Mouse (Mus musculus) forebrain, embryonic 15.5 days (tissue): Measurements from ENCODE around the gene Olfm2. TPM values are rescaled to one million over a fixed set of nuclear protein-coding genes. Genes with fewer than 3 reads are reported as not detected.

Source experiments
- ATAC-seq: fragments of 200-750 bp; cut with Nextera tagmentation; replicated peaks from 2 replicates; pipeline ENCODE4 v1.8.0; 2017; ENCODE audit warnings: mild to moderate bottlenecking, moderate TSS enrichment, moderate library complexity
- H3K27ac ChIP-seq: fragments of 300-500 bp; sonication (generic); replicated peaks from 2 replicates; pipeline ENCODE4 v1.5.1; 2015; ENCODE audit warnings: mild to moderate bottlenecking, inconsistent platforms
- H3K27me3 ChIP-seq: fragments of 300-500 bp; sonication (generic); 2 replicates; pipeline ENCODE4 v1.6.1; 2015; ENCODE audit warnings: inconsistent platforms
- H3K36me3 ChIP-seq: fragments of 300-500 bp; sonication (generic); 2 replicates; pipeline ENCODE4 v1.6.1; 2015; ENCODE audit warnings: mild to moderate bottlenecking, inconsistent platforms
- H3K4me1 ChIP-seq: fragments of 300-500 bp; sonication (generic); 2 replicates; pipeline ENCODE4 v1.6.1; 2015; ENCODE audit warnings: inconsistent platforms
- H3K4me2 ChIP-seq: fragments of 300-500 bp; sonication (generic); replicated peaks from 2 replicates; pipeline ENCODE4 v1.6.1; 2015; ENCODE audit warnings: mild to moderate bottlenecking, inconsistent platforms
- H3K4me3 ChIP-seq: fragments of 300-500 bp; sonication (generic); 2 replicates; pipeline ENCODE4 v1.5.1; 2015; ENCODE audit warnings: mild to moderate bottlenecking, inconsistent platforms
- H3K9ac ChIP-seq: fragments of 300-500 bp; sonication (generic); replicated peaks from 2 replicates; pipeline ENCODE4 v1.6.1; 2015; ENCODE audit warnings: mild to moderate bottlenecking, inconsistent platforms
- H3K9me3 ChIP-seq: fragments of 300-500 bp; sonication (generic); 2 replicates; pipeline ENCODE4 v1.6.1; 2016; ENCODE audit warnings: inconsistent platforms
- WGBS: fragments of 180-500 bp; shearing (Covaris S2); methylation state at CpG from one replicate; pipeline ENCODE4 v1.1.7; 2015; ENCODE audit warnings: mixed read lengths; 5-methylcytosine and 5-hydroxymethylcytosine counted together
- polyA plus RNA-seq: library from polyadenylated mRNA; unstranded; fragments of >200 nt; fragmentation: Nextera tagmentation; extraction: Ambion mirVana; gene quantifications from 2 replicates; pipeline ENCODE4 v1.2.1, GENCODE M21; 2015

The Olfm2 gene
- polyA plus RNA-seq, result 121 and 123 TPM in 2 replicates

- under 1% methylated on average over 50 of the region's 50 CpGs for WGBS
- ATAC-seq, result peak; percentile 58
Observed at GRCm38 (mm10) chr9:20746017-20746660, at the start of gene Olfm2. Gene Olfm2 (minus strand): TSS chr9:20746349.

GRCm38 (mm10) chr9:20794108-20794806 is 48.1 kb upstream of the Olfm2 start:
- Histone ChIP-seq H3K4me1 (no peaks in the 10 kb centered on the region), H3K27ac (no peak overlapping the region), H3K27me3 (no peaks in the 10 kb centered on the region), H3K9ac (no peak overlapping the region), H3K4me2 (no peak overlapping the region), H3K4me3 (no peak overlapping the region), H3K36me3 (no peaks in the 10 kb centered on the region), H3K9me3 (no peaks in the 10 kb centered on the region)
- peak; percentile 82 for ATAC-seq
- 32% methylated on average over 7 of the region's 7 CpGs for WGBS

More at GRCm38 (mm10) chr9:20746017-20746660, at the start of gene Olfm2:
- H3K9ac ChIP-seq, result peak within 1 kb of the TSS; percentile 87
- H3K27me3 ChIP-seq, result peaks cover 15% of the 10 kb centered on the region; the same call in 1 of the 2 replicates
- peaks cover 36% of the 10 kb centered on the region for H3K4me1 ChIP-seq
- H3K9me3 ChIP-seq, result no peaks in the 10 kb centered on the region
- H3K4me3 ChIP-seq, result peak within 1 kb of the TSS; percentile 82
- peak within 1 kb of the TSS; percentile 77 for H3K4me2 ChIP-seq
- H3K27ac ChIP-seq, result no peak within 1 kb of the TSS; the same call in 1 of the 2 replicates
- H3K36me3 ChIP-seq, result no peaks in the 10 kb centered on the region

- Histone ChIP-seq H3K27ac (no peak overlapping the region), H3K36me3 (no peaks in the 10 kb centered on the region), H3K27me3 (no peaks in the 10 kb centered on the region), H3K4me3 (no peak overlapping the region), H3K4me1 (no peaks in the 10 kb centered on the region), H3K4me2 (no peak overlapping the region), H3K9ac (no peak overlapping the region), H3K9me3 (no peaks in the 10 kb centered on the region)
- ATAC-seq, result no peak
- WGBS, result 49% methylated on average over 3 of the region's 3 CpGs
Observed at GRCm38 (mm10) chr9:20790345-20790744, 44.2 kb upstream of the Olfm2 start.

- Histone ChIP-seq H3K27ac (no peak overlapping the region), H3K27me3 (no peaks in the 10 kb centered on the region), H3K9me3 (no peaks in the 10 kb centered on the region), H3K4me2 (no peak overlapping the region), H3K9ac (no peak overlapping the region), H3K36me3 (no peaks in the 10 kb centered on the region), H3K4me1 (no peaks in the 10 kb centered on the region), H3K4me3 (no peak overlapping the region)
- 80% methylated on average over 3 of the region's 4 CpGs for WGBS
- ATAC-seq, result no peak
Observed at GRCm38 (mm10) chr9:20789651-20790050, 43.5 kb upstream of the Olfm2 start.

GRCm38 (mm10) chr9:20787992-20788391 is 41.8 kb upstream of the Olfm2 start:
- 75% methylated on average over 8 of the region's 8 CpGs for WGBS
- Histone ChIP-seq H3K4me1 (no peaks in the 10 kb centered on the region), H3K9me3 (no peaks in the 10 kb centered on the region), H3K4me3 (no peak overlapping the region), H3K36me3 (no peaks in the 10 kb centered on the region), H3K27ac (no peak overlapping the region), H3K27me3 (no peaks in the 10 kb centered on the region), H3K4me2 (no peak overlapping the region), H3K9ac (no peak overlapping the region)
- no peak for ATAC-seq

GRCm38 (mm10) chr9:20785055-20785454 is 38.9 kb upstream of the Olfm2 start:
- no peak for ATAC-seq
- no peak overlapping the region for H3K4me3 ChIP-seq
- peaks cover 2% of the 10 kb centered on the region; the same call in 1 of the 2 replicates for H3K9me3 ChIP-seq
- no peaks in the 10 kb centered on the region for H3K27me3 ChIP-seq
- H3K9ac ChIP-seq, result no peak overlapping the region
- no peaks in the 10 kb centered on the region for H3K4me1 ChIP-seq
- H3K36me3 ChIP-seq, result no peaks in the 10 kb centered on the region
- 77% methylated on average over 6 of the region's 6 CpGs for WGBS
- no peak overlapping the region for H3K27ac ChIP-seq
- H3K4me2 ChIP-seq, result no peak overlapping the region

- Histone ChIP-seq H3K27me3 (no peaks in the 10 kb centered on the region), H3K36me3 (no peaks in the 10 kb centered on the region), H3K4me1 (no peaks in the 10 kb centered on the region), H3K4me3 (no peak overlapping the region), H3K4me2 (no peak overlapping the region), H3K9me3 (peaks cover 2% of the 10 kb centered on the region; the same call in 1 of the 2 replicates), H3K9ac (no peak overlapping the region), H3K27ac (no peak overlapping the region)
- no peak for ATAC-seq
- 83% methylated on average over 3 of the region's 3 CpGs for WGBS
Observed at GRCm38 (mm10) chr9:20781286-20781685, 35.1 kb upstream of the Olfm2 start.

- Histone ChIP-seq H3K4me2 (no peak overlapping the region), H3K4me1 (peaks cover 10% of the 10 kb centered on the region), H3K9me3 (no peaks in the 10 kb centered on the region), H3K27me3 (no peaks in the 10 kb centered on the region), H3K9ac (no peak overlapping the region), H3K27ac (no peak overlapping the region), H3K36me3 (no peaks in the 10 kb centered on the region), H3K4me3 (no peak overlapping the region)
- ATAC-seq, result no peak
- WGBS, result 77% methylated on average over 2 of the region's 2 CpGs
Observed at GRCm38 (mm10) chr9:20765274-20765673, 19.1 kb upstream of the Olfm2 start.

- no peak for ATAC-seq
- H3K9me3 ChIP-seq, result no peaks in the 10 kb centered on the region
- WGBS, result 73% methylated on average over 1 of the region's 1 CpGs
- H3K4me3 ChIP-seq, result no peak overlapping the region
- no peak overlapping the region for H3K9ac ChIP-seq
- H3K4me2 ChIP-seq, result no peak overlapping the region
- H3K4me1 ChIP-seq, result peaks cover 10% of the 10 kb centered on the region
- H3K36me3 ChIP-seq, result no peaks in the 10 kb centered on the region
- no peaks in the 10 kb centered on the region for H3K27me3 ChIP-seq
- no peak overlapping the region for H3K27ac ChIP-seq
Observed at GRCm38 (mm10) chr9:20763099-20763498, 16.9 kb upstream of the Olfm2 start.

GRCm38 (mm10) chr9:20762197-20762961 is 16.2 kb upstream of the Olfm2 start:
- H3K4me2 ChIP-seq, result no peak overlapping the region
- H3K9ac ChIP-seq, result no peak overlapping the region
- no peak overlapping the region for H3K4me3 ChIP-seq
- 28% methylated on average over 7 of the region's 7 CpGs for whole genome bisulfite sequencing
- no peaks in the 10 kb centered on the region for H3K27me3 ChIP-seq
- H3K4me1 ChIP-seq, result peaks cover 10% of the 10 kb centered on the region
- H3K36me3 ChIP-seq, result no peaks in the 10 kb centered on the region
- H3K9me3 ChIP-seq, result no peaks in the 10 kb centered on the region
- ATAC-seq, result peak; percentile 63; the same call in 1 of the 2 replicates
- 0 out of 2 replicates have a peak overlapping the region, but pooled peaks have one; percentile 15 for H3K27ac ChIP-seq

- H3K4me2 ChIP-seq, result no peak overlapping the region
- H3K27ac ChIP-seq, result no peak overlapping the region
- ATAC-seq, result no peak
- no peak overlapping the region for H3K4me3 ChIP-seq
- WGBS, result 79% methylated on average over 3 of the region's 3 CpGs
- no peak overlapping the region for H3K9ac ChIP-seq
- H3K36me3 ChIP-seq, result no peaks in the 10 kb centered on the region
- H3K9me3 ChIP-seq, result no peaks in the 10 kb centered on the region
- peaks cover 10% of the 10 kb centered on the region for H3K4me1 ChIP-seq
- no peaks in the 10 kb centered on the region for H3K27me3 ChIP-seq
Observed at GRCm38 (mm10) chr9:20761388-20761787, 15.2 kb upstream of the Olfm2 start.

GRCm38 (mm10) chr9:20760813-20761212 is 14.7 kb upstream of the Olfm2 start:
- no peak for ATAC-seq
- H3K27me3 ChIP-seq, result no peaks in the 10 kb centered on the region
- H3K27ac ChIP-seq, result no peak overlapping the region
- H3K4me1 ChIP-seq, result peaks cover 10% of the 10 kb centered on the region
- H3K4me2 ChIP-seq, result no peak overlapping the region
- 68% methylated on average over 12 of the region's 12 CpGs for WGBS
- H3K36me3 ChIP-seq, result no peaks in the 10 kb centered on the region
- no peak overlapping the region for H3K9ac ChIP-seq
- H3K4me3 ChIP-seq, result no peak overlapping the region
- no peaks in the 10 kb centered on the region for H3K9me3 ChIP-seq
